Mouse (Mus musculus) kidney, adult 2 months (tissue): Measurements from ENCODE around the gene Rora. TPM values are rescaled to one million over a fixed set of nuclear protein-coding genes. Genes with fewer than 3 reads are reported as not detected.

Experiments used
- DNase-seq: peaks from one replicate; pipeline ENCODE4 v3.0.0; 2021
- H3K27ac ChIP-seq: fragments of 200-500 bp; 2 replicates; pipeline ENCODE4 v1.5.1; 2012; ENCODE audit warnings: low read depth, low read length, control low read depth, inconsistent platforms; ENCODE audit not compliant: insufficient read depth
- H3K27me3 ChIP-seq: fragments of 200-500 bp; replicated peaks from 2 replicates; pipeline ENCODE4 v1.6.1; 2012; ENCODE audit warnings: mild to moderate bottlenecking, moderate library complexity, low read length, inconsistent platforms; ENCODE audit not compliant: control insufficient read depth, insufficient read depth
- H3K36me3 ChIP-seq: fragments of 200-500 bp; 2 replicates; pipeline ENCODE4 v1.6.1; 2012; ENCODE audit warnings: mild to moderate bottlenecking, moderate library complexity, low read length, inconsistent platforms; ENCODE audit not compliant: control insufficient read depth, insufficient read depth
- H3K4me1 ChIP-seq: fragments of 200-500 bp; 2 replicates; pipeline ENCODE4 v1.6.1; 2011; ENCODE audit warnings: low read length; ENCODE audit not compliant: control insufficient read depth, insufficient read depth
- H3K4me3 ChIP-seq: fragments of 200-500 bp; 2 replicates; pipeline ENCODE4 v1.5.1; 2011; ENCODE audit warnings: mild to moderate bottlenecking, low read depth, low read length, control low read depth; ENCODE audit not compliant: insufficient read depth
- CTCF ChIP-seq: fragments of 200-500 bp; conservative IDR thresholded peaks from 2 replicates; pipeline ENCODE4 v1.5.1; 2011; ENCODE audit warnings: low read depth, mild to moderate bottlenecking, control low read depth, low read length, moderate library complexity, mixed read lengths; ENCODE audit not compliant: insufficient read depth, insufficient read length
- POLR2A ChIP-seq: fragments of 200-500 bp; IDR thresholded peaks from one replicate; pipeline ENCODE4 v1.6.1; 2011; ENCODE audit warnings: low read depth, low read length, control low read depth
- WGBS: fragments of 180-500 bp; shearing (Covaris S2); methylation state at CpG from one replicate; pipeline ENCODE4 v1.1.7; 2018; 5-methylcytosine and 5-hydroxymethylcytosine counted together
- polyA plus RNA-seq: library from polyadenylated mRNA; depleted of rRNA; stranded (reverse); fragments of >200 nt; gene quantifications from 2 replicates; pipeline ENCODE4 v1.2.3, GENCODE M21; 2012

Gene Rora
- polyA plus RNA-seq, 1 experiment = 15.5 TPM

DNA sequence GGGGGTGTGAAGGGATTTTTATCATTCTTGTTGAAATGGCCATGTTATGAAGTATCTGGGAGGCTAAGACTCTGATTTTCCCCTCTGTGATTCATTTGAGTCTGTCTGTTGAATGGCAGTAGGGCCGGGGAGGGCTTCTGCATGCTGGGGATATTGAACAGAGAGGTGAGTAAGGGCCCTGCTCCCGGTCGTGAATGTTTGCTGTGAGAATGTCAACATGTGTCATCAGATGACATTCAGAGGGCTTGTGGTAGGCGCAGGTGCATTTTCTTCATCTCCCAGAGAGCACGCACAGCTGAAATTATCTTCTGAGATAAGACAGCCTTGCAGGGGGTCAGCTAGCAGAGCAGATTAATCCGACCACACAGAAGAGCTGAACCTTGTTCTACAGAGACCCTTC, 692.0 kb downstream of the Rora start:
- Histone ChIP-seq H3K4me3 (no peak overlapping the region), H3K27ac (no peak overlapping the region), H3K36me3 (no peaks in the 10 kb centered on the region; the same call in 1 of the 2 replicates), H3K4me1 (no peaks in the 10 kb centered on the region), H3K27me3 (no peaks in the 10 kb centered on the region)
- TF ChIP-seq POLR2A (no peak), CTCF (no peak)
- no peak for DNase-seq
- 90% methylated on average over 6 of the region's 6 CpGs for WGBS

GRCm38 (mm10) chr9:69347796-69348195, 694.2 kb downstream of the Rora start:
- Histone ChIP-seq H3K36me3 (no peaks in the 10 kb centered on the region; the same call in 1 of the 2 replicates), H3K4me3 (no peak overlapping the region), H3K27ac (no peak overlapping the region), H3K4me1 (no peaks in the 10 kb centered on the region), H3K27me3 (no peaks in the 10 kb centered on the region)
- TF ChIP-seq POLR2A (no peak), CTCF (no peak)
- 56% methylated on average over 6 of the region's 6 CpGs for WGBS
- DNase-seq = no peak

DNA sequence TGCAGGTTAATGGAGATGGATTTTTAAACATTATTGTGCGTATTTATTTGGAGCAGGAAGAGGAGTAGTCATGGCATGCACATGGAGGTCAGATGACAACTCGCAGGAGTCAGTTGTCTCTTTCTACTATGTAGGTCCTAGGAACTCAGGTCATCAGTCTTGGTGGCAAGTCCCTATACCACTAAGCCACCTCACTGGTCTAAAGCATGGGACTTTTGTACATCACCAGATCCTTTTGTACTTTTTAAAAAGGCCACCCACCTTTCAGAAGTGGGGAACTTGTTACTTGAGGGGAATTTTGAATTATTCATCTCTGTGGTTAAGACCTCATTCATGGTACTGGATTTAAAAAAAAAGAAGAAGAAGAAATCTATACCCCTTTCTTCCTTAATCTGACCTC, 696.0 kb downstream of the Rora start:
- WGBS = 84% methylated on average over 2 of the region's 2 CpGs

DNA sequence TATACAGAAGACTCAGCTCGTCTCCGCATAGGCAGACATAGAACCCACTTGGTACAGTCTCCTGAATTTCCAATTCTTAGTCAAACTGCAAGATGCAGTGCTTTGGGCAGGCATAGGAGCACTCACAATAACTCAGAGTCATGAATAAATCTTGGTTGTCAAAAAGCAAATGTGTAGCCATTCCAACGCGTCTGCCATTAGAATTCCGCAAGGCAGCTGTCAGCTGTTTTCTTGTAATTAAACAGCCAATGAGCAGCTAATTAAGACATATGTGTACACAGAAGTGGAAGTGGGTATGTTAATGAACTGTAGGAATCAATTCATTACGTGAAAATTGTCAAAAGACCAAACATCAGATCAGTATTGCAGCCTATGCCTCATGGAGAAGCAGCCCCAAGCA, 700.6 kb downstream of the Rora start:
- H3K4me3 ChIP-seq = no peak overlapping the region
- H3K4me1 ChIP-seq = no peaks in the 10 kb centered on the region
- no peak overlapping the region for H3K27ac ChIP-seq
- TF ChIP-seq POLR2A = no peak
- TF ChIP-seq CTCF = no peak
- 82% methylated on average over 6 of the region's 6 CpGs for WGBS
- no peaks in the 10 kb centered on the region for H3K27me3 ChIP-seq
- no peak for DNase-seq
- no peaks in the 10 kb centered on the region for H3K36me3 ChIP-seq

More for the DNA sequence above, 696.0 kb downstream of the Rora start:
- no peak overlapping the region for H3K27ac ChIP-seq
- no peaks in the 10 kb centered on the region; the same call in 1 of the 2 replicates for H3K36me3 ChIP-seq
- no peak overlapping the region for H3K4me3 ChIP-seq
- H3K27me3 ChIP-seq = no peaks in the 10 kb centered on the region
- DNase-seq = no peak
- no peaks in the 10 kb centered on the region for H3K4me1 ChIP-seq
- TF ChIP-seq CTCF = no peak
- TF ChIP-seq POLR2A = no peak

- no peaks in the 10 kb centered on the region for H3K27me3 ChIP-seq
- H3K4me1 ChIP-seq = no peaks in the 10 kb centered on the region
These were observed 704.2 kb downstream of the Rora start for GRCm38 (mm10) chr9:69357834-69358233.

GRCm38 (mm10) chr9:69358797-69359196, 705.2 kb downstream of the Rora start:
- Histone ChIP-seq H3K4me3 (no peak overlapping the region), H3K4me1 (no peaks in the 10 kb centered on the region), H3K27me3 (no peaks in the 10 kb centered on the region), H3K27ac (no peak overlapping the region), H3K36me3 (no peaks in the 10 kb centered on the region)
- 71% methylated on average over 6 of the region's 6 CpGs for WGBS
- no peak for DNase-seq
- no peak for TF ChIP-seq CTCF
- TF ChIP-seq POLR2A = no peak

More at GRCm38 (mm10) chr9:69357834-69358233, 704.2 kb downstream of the Rora start:
- DNase-seq = peak; percentile 61
- H3K27ac ChIP-seq = no peak overlapping the region
- WGBS = 44% methylated on average over 3 of the region's 3 CpGs
- no peaks in the 10 kb centered on the region for H3K36me3 ChIP-seq
- no peak overlapping the region for H3K4me3 ChIP-seq
- TF ChIP-seq CTCF (peak; percentile 84), POLR2A (no peak)

DNA sequence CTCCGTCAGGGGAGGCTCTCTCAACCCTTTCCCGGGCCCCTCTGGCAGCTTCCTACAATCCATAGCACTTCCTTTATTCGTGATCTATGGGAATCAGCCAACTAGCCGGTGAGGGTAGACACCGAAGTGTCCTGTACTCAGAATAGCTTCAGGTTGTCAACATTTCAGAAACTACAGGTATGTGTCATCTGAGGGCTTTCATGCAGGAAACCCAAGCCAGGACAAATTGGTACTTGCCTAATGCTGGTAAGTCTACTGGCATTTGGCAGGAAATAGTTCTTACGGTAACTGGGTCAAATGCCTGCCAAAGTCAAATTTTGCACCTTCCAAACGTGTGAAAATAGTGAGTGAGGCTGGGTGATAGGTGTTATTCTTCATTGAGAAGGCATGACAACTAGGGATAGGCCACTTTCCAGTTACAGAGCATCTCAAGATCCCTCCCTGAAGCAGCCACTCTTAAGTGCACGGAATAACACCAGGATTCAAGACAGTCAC, 708.4 kb downstream of the Rora start:
- DNase-seq = no peak
- H3K27ac ChIP-seq = no peak overlapping the region
- 85% methylated on average over 8 of the region's 8 CpGs for WGBS
- H3K36me3 ChIP-seq = peaks cover 2% of the 10 kb centered on the region
- H3K4me3 ChIP-seq = no peak overlapping the region
- H3K4me1 ChIP-seq = no peaks in the 10 kb centered on the region
- H3K27me3 ChIP-seq = no peaks in the 10 kb centered on the region
- TF ChIP-seq CTCF = no peak
- TF ChIP-seq POLR2A = no peak

DNA sequence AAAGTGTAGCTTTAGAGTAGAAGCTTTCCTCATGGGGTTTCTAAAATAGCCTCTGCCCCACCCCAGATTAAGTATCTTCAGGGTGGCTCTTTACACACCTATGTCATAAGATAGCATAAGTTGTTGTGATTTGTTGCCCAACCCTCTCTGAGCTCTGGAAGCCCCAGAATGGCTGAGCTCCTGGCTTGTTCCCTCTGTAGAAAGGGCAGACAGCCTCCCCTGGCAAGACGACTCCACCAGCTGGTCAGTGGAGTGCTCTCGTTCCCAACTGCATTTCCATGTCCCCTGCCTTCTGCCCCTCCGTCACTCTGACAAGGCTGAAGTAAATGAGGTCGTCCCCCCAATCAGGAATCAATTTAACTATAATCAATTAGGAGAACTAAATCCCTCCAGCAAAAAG, 709.2 kb downstream of the Rora start:
- 63% methylated on average over 4 of the region's 4 CpGs for WGBS
- Histone ChIP-seq H3K36me3 (peaks cover 2% of the 10 kb centered on the region), H3K27ac (no peak overlapping the region), H3K27me3 (no peaks in the 10 kb centered on the region), H3K4me1 (no peaks in the 10 kb centered on the region), H3K4me3 (no peak overlapping the region)
- DNase-seq = no peak
- TF ChIP-seq CTCF (no peak), POLR2A (no peak)
